In genomic region chr1:41274573-41275270, GRCm38 (mm10) we compare ENCODE assay signal across 9 mouse cellular contexts.
DNase-seq lines count a peak whose midpoint lies in the region; ATAC-seq and TF ChIP-seq lines count a peak whose summit lies in the region.
"Had no signal": no experiment of that assay in that cellular context is flagged by ENCODE, and none has a peak within 500 bp of the region (broad histone marks: within the 10 kb centered on the region; RNA-seq: fewer than 3 reads in every experiment).

No protein-coding gene starts in this region.

- H3K27ac ChIP-seq in liver, embryonic 11.5 days (ENCODE audit: low read depth, low read length) = no peak overlapping the region
- no peak overlapping the region for H3K27ac ChIP-seq in liver, embryonic 12.5 days
- H3K27ac ChIP-seq in hindbrain, embryonic 15.5 days (replicated peaks) = no peak overlapping the region; the same call in 1 of the 2 replicates
- no peak overlapping the region for H3K27ac ChIP-seq in midbrain, postnatal 0 days (ENCODE audit: low read depth, low read length)
- H3K27ac ChIP-seq: liver, embryonic 13.5 days had no signal

- H3K9me3 ChIP-seq in liver, embryonic 11.5 days (ENCODE audit: control insufficient read depth, low read length) = no peaks in the 10 kb centered on the region
- H3K9me3 ChIP-seq in liver, embryonic 12.5 days (replicated peaks) = no peaks in the 10 kb centered on the region
- no peaks in the 10 kb centered on the region for H3K9me3 ChIP-seq in hindbrain, embryonic 15.5 days
- H3K9me3 ChIP-seq in midbrain, postnatal 0 days (ENCODE audit: low read length) = no peaks in the 10 kb centered on the region
- H3K9me3 ChIP-seq: liver, embryonic 13.5 days had no signal

- H3K36me3 ChIP-seq in liver, embryonic 11.5 days (ENCODE audit: control insufficient read depth, insufficient read depth, low read length) = no peaks in the 10 kb centered on the region
- H3K36me3 ChIP-seq in liver, embryonic 12.5 days = no peaks in the 10 kb centered on the region
- no peaks in the 10 kb centered on the region for H3K36me3 ChIP-seq in hindbrain, embryonic 15.5 days
- H3K36me3 ChIP-seq in midbrain, postnatal 0 days (ENCODE audit: insufficient read depth, low read length) = no peaks in the 10 kb centered on the region
- H3K36me3 ChIP-seq: liver, embryonic 13.5 days had no signal

- no peak for ATAC-seq in liver, embryonic 11.5 days (replicated peaks; ENCODE audit: low FRiP score)
- ATAC-seq in liver, embryonic 12.5 days = no peak
- ATAC-seq in hindbrain, embryonic 15.5 days (ENCODE audit: low FRiP score, low read depth) = no peak
- ATAC-seq in midbrain, postnatal 0 days (ENCODE audit: low FRiP score) = 0 out of 2 replicates have a peak, but pooled peaks have one; percentile 41

- DNase-seq in adrenal gland, adult (ENCODE audit: inconsistent age in 2 of 2, low spot score in 1 of 2) = peak; percentile 16 to 67
- no peak for DNase-seq in adrenal gland, adult 8-10 months
- no peak for DNase-seq in liver, embryonic 11.5 days (ENCODE audit: low spot score)
- DNase-seq in midbrain, postnatal 0 days (ENCODE audit: low spot score) = peak; percentile 60
- DNase-seq in cerebellum, adult 8-10 months = no peak
- DNase-seq in gastrocnemius, adult 8-10 months (ENCODE audit: low spot score in 2 of 2) = no peak
- DNase-seq: liver, embryonic 13.5 days had no signal

- no peaks in the 10 kb centered on the region; the same call in 1 of the 2 replicates for H3K4me1 ChIP-seq in liver, embryonic 11.5 days (replicated peaks; ENCODE audit: control insufficient read depth, insufficient read depth, low read length)
- H3K4me1 ChIP-seq in liver, embryonic 12.5 days = no peaks in the 10 kb centered on the region
- peaks cover 14% of the 10 kb centered on the region for H3K4me1 ChIP-seq in hindbrain, embryonic 15.5 days (replicated peaks)
- peaks cover 7% of the 10 kb centered on the region for H3K4me1 ChIP-seq in midbrain, postnatal 0 days (ENCODE audit: insufficient read depth, low read length)
- H3K4me1 ChIP-seq: liver, embryonic 13.5 days had no signal

- H3K4me3 ChIP-seq in liver, embryonic 11.5 days (ENCODE audit: low read depth, low read length) = no peak overlapping the region
- H3K4me3 ChIP-seq in liver, embryonic 12.5 days = no peak overlapping the region
- no peak overlapping the region for H3K4me3 ChIP-seq in hindbrain, embryonic 15.5 days
- peak overlapping the region; percentile 10; the same call in 1 of the 2 replicates for H3K4me3 ChIP-seq in midbrain, postnatal 0 days (ENCODE audit: low read depth, low read length)
- H3K4me3 ChIP-seq: liver, embryonic 13.5 days had no signal

- 9% methylated on average over 10 of the region's 10 CpGs for WGBS in liver, embryonic 11.5 days
- WGBS in liver, embryonic 12.5 days (ENCODE audit: insufficient replicate concordance) = 9% methylated on average over 10 of the region's 10 CpGs
- 11% methylated on average over 10 of the region's 10 CpGs for WGBS in hindbrain, embryonic 15.5 days
- WGBS in midbrain, postnatal 0 days = 7% methylated on average over 10 of the region's 10 CpGs

- H3K4me2 ChIP-seq in liver, embryonic 11.5 days = peak overlapping the region; percentile 23
- no peak overlapping the region for H3K4me2 ChIP-seq in liver, embryonic 12.5 days
- H3K4me2 ChIP-seq in hindbrain, embryonic 15.5 days = peak overlapping the region; percentile 42
- peak overlapping the region; percentile 39 for H3K4me2 ChIP-seq in midbrain, postnatal 0 days (ENCODE audit: low read depth, low read length, poor library complexity, severe bottlenecking)
- H3K4me2 ChIP-seq: liver, embryonic 13.5 days had no signal

- no peak overlapping the region for H3K9ac ChIP-seq in liver, embryonic 11.5 days (ENCODE audit: low read depth, low read length)
- H3K9ac ChIP-seq in liver, embryonic 12.5 days = no peak overlapping the region
- no peak overlapping the region for H3K9ac ChIP-seq in hindbrain, embryonic 15.5 days
- no peak overlapping the region for H3K9ac ChIP-seq in midbrain, postnatal 0 days (replicated peaks; ENCODE audit: low read length, poor library complexity, severe bottlenecking)
- H3K9ac ChIP-seq: liver, embryonic 13.5 days had no signal

- H3K27me3 ChIP-seq in liver, embryonic 11.5 days (replicated peaks; ENCODE audit: control insufficient read depth, insufficient read depth, low read length) = no peaks in the 10 kb centered on the region
- H3K27me3 ChIP-seq in liver, embryonic 12.5 days (replicated peaks) = no peaks in the 10 kb centered on the region
- H3K27me3 ChIP-seq in hindbrain, embryonic 15.5 days = peaks cover 6% of the 10 kb centered on the region; the same call in 1 of the 2 replicates
- H3K27me3 ChIP-seq in midbrain, postnatal 0 days (ENCODE audit: insufficient read depth, low read length) = no peaks in the 10 kb centered on the region
- H3K27me3 ChIP-seq: liver, embryonic 13.5 days had no signal

- TF ChIP-seq CTCF in midbrain, postnatal 0 days (IDR thresholded peaks at IDR 0.05) = peak; percentile 75

Comparison
In these comparisons a context has a peak if more than half of its experiments do, and no peak if none do; other contexts are left out.
1. DNase-seq: peak in adrenal gland, adult (2 of 2) and midbrain, postnatal 0 days (single experiment); none in adrenal gland, adult 8-10 months (single experiment), liver, embryonic 11.5 days (single experiment), cerebellum, adult 8-10 months (single experiment) and gastrocnemius, adult 8-10 months (0 of 2).